Mouse (Mus musculus) leukemia stem cell, adult 10-12 weeks (primary cell): ENCODE data around the gene Fbxw27. TPM values are rescaled to one million over a fixed set of nuclear protein-coding genes. Genes with fewer than 3 reads are reported as not detected.

Experiments
- polyA plus RNA-seq: library from polyadenylated mRNA; stranded (reverse); fragments of >175 nt; gene quantifications from 2 replicates; pipeline ENCODE4 v1.2.3, GENCODE M21; 2012; ENCODE audit warnings: low replicate concordance

Gene Fbxw27
- not detected in 2 replicates for polyA plus RNA-seq

DNA sequence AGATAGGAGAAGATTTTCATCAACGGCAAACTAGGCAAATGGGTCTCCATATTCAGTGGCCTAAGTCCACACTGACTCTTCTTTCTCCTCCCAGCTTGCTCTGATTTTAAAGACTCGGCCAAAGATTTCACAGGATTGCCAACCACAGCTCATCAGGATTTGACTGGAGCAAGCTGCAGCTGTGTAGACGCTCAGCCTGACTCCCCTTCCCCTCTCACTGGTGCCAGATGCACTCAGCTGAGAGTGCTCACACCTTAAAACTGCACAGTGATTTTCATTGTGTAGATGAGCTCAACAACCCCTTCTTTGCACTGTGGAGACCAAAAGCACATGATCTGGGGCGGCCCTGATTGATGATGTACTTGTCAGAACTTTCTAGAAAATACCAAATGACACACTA, at the start of gene Fbxw27:
Gene Fbxw27, minus strand, starts transcription at position 101 of the 400 bp plus-strand sequence.

DNA sequence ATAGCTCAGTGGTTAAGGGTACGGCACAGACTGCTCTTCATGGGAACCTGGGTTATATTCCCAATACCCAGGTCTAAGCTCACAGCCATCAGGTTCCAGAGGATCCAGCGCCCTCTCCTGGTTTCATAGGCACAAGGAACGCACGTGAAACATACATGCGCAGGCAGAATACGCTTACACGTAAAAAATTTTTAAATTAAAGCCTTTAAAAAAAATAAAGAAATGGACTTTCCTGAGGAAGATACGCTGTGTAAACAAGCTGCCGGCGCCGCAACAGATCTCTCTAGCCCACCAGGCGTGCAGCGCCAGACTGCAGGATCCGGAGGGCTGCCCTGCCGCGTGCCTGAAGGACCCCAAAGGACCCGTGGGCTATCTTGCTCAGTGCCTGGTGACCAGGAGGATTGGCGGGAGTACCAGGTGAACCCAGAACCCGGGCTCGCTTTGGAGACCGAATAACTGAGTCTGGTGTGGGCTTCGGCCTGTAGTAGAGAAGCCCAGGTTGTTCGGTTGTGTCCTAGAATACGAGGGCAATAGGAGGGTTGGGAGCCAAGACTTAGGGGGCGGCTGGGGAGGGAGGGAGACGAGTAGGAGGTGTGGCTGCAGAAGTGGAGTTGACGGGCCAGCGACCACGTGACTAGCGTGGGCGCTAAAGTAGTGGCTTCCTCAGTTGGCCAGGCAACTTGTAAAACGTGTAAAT, 42.1 kb upstream of the Fbxw27 start, which contains the start of gene Nme6:
Gene Nme6, plus strand, starts transcription at position 359 of the 697 bp plus-strand sequence.

GRCm38 (mm10) chr9:109811980-109812379, 21.5 kb upstream of the Fbxw27 start, which contains the start of gene Spink8:
TSS of gene Spink8 (plus strand) at chr9:109812280.

DNA sequence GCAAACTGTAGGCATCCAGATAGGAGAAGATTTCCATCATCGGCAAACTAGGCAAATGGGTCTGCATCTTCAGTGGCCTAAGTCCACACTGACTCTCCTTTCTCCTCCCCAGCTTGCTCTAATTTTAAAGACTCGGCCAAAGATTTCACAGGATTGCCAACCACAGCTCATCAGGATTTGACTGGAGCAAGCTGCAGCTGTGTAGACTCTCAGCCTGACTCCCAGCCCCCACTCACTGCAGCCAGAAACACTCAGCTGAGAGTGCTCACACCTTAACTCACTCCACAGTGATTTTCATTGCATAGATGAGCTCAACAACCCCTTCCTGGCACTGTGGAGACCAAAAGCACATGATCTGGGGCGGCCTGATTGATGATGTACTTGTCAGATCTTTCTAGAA, 44.5 kb downstream of the Fbxw27 start, which contains the start of gene Fbxw26:
Gene Fbxw26, minus strand, starts transcription at position 101 of the 400 bp plus-strand sequence.

Other genes with a start within 250 kb of the Fbxw27 start
- gene Fbxw15, start 222.4 kb downstream of the Fbxw27 start, polyA plus RNA-seq, result not detected in 2 replicates
- not detected in 2 replicates for gene Fbxw24, start 164.6 kb downstream of the Fbxw27 start, polyA plus RNA-seq
- not detected in 2 replicates for gene Fbxw25, start 126.0 kb downstream of the Fbxw27 start, polyA plus RNA-seq
- gene Fbxw18, start 88.0 kb downstream of the Fbxw27 start, polyA plus RNA-seq, result not detected in 2 replicates
- gene Fbxw26, start 44.6 kb downstream of the Fbxw27 start, polyA plus RNA-seq, result not detected in 2 replicates
- gene Spink8, start 21.6 kb upstream of the Fbxw27 start, polyA plus RNA-seq, result not detected in 2 replicates
- gene Nme6, start 42.1 kb upstream of the Fbxw27 start, polyA plus RNA-seq, result 2.6 and 14.6 TPM in 2 replicates
- 3.5 and 19.0 TPM in 2 replicates for gene Camp, start 58.9 kb upstream of the Fbxw27 start, polyA plus RNA-seq
- gene Cdc25a, start 84.9 kb upstream of the Fbxw27 start, polyA plus RNA-seq, result 81.5 and 90.3 TPM in 2 replicates
- 68.0 and 96.9 TPM in 2 replicates for gene Map4, start 140.8 kb upstream of the Fbxw27 start, polyA plus RNA-seq